Mouse (Mus musculus): ENCODE measurements at regions not wholly inside any gene's neighbourhood (a gene's known extent, or its start where the extent isn't known, plus 50 kb on each side); places are given as distances from the start of the nearest gene placed in this dataset.
"Not testable (repeated sequence)": the region's sequence is repeated elsewhere in the genome, so short reads cannot be mapped to it uniquely, and the experiment has no call there.

GRCm38 (mm10) chr12:9756411-9756810, 186.5 kb downstream of the Osr1 start:
- Histone ChIP-seq H3K36me3 (ENCODE audit: control insufficient read depth, insufficient read depth, low read length) (no peaks in the 10 kb centered on the region), H3K4me3 (replicated peaks; ENCODE audit: low read length) (no peak overlapping the region), H3K4me1 (ENCODE audit: control insufficient read depth, insufficient read depth, low read length) (peaks cover 14% of the 10 kb centered on the region), H3K9me3 (ENCODE audit: control insufficient read depth, low read length) (no peaks in the 10 kb centered on the region), H3K9ac (ENCODE audit: low read depth, low read length, severe bottlenecking) (no peak overlapping the region), H3K27me3 (ENCODE audit: control insufficient read depth, insufficient read depth, low read length) (peaks cover 5% of the 10 kb centered on the region; the same call in 1 of the 2 replicates), H3K27ac (replicated peaks; ENCODE audit: low read depth, low read length) (no peak overlapping the region), H3K4me2 (replicated peaks; ENCODE audit: low read depth, low read length, severe bottlenecking) (no peak overlapping the region)
- DNase-seq (ENCODE audit: low spot score) (peak; percentile 2), ATAC-seq (ENCODE audit: low FRiP score, low read depth) (no peak)
- WGBS = 60% methylated on average over 1 of the region's 1 CpGs
- no peak for TF ChIP-seq POLR2A (IDR thresholded peaks at IDR 0.05; ENCODE audit: borderline replicate concordance, extremely low read depth, insufficient read depth, insufficient read length)

GRCm38 (mm10) chr12:9760818-9761217, 190.9 kb downstream of the Osr1 start:
- ATAC-seq (ENCODE audit: low FRiP score, low read depth) = no peak
- Histone ChIP-seq H3K27ac (replicated peaks; ENCODE audit: low read depth, low read length) (no peak overlapping the region), H3K9me3 (ENCODE audit: control insufficient read depth, low read length) (no peaks in the 10 kb centered on the region), H3K27me3 (ENCODE audit: control insufficient read depth, insufficient read depth, low read length) (no peaks in the 10 kb centered on the region), H3K4me1 (ENCODE audit: control insufficient read depth, insufficient read depth, low read length) (no peaks in the 10 kb centered on the region), H3K36me3 (ENCODE audit: control insufficient read depth, insufficient read depth, low read length) (no peaks in the 10 kb centered on the region), H3K4me3 (replicated peaks; ENCODE audit: low read length) (no peak overlapping the region), H3K9ac (ENCODE audit: low read depth, low read length, severe bottlenecking) (no peak overlapping the region), H3K4me2 (replicated peaks; ENCODE audit: low read depth, low read length, severe bottlenecking) (no peak overlapping the region)
- DNase-seq (ENCODE audit: low spot score) = no peak
- TF ChIP-seq POLR2A (IDR thresholded peaks at IDR 0.05; ENCODE audit: borderline replicate concordance, extremely low read depth, insufficient read depth, insufficient read length) = no peak
- 24% methylated on average over 5 of the region's 5 CpGs for WGBS

GRCm38 (mm10) chr12:9762291-9762811, 192.4 kb downstream of the Osr1 start:
- H3K9me3 ChIP-seq (ENCODE audit: control insufficient read depth, low read length); H3K36me3 ChIP-seq (ENCODE audit: control insufficient read depth, insufficient read depth, low read length); H3K4me2 ChIP-seq (replicated peaks; ENCODE audit: low read depth, low read length, severe bottlenecking); H3K27me3 ChIP-seq (ENCODE audit: control insufficient read depth, insufficient read depth, low read length); H3K9ac ChIP-seq (ENCODE audit: low read depth, low read length, severe bottlenecking); ATAC-seq (ENCODE audit: low FRiP score, low read depth); H3K4me3 ChIP-seq (replicated peaks; ENCODE audit: low read length); H3K4me1 ChIP-seq (ENCODE audit: control insufficient read depth, insufficient read depth, low read length); H3K27ac ChIP-seq (replicated peaks; ENCODE audit: low read depth, low read length); DNase-seq (ENCODE audit: low spot score): not testable (repeated sequence)
- 55% methylated on average over 2 of the region's 2 CpGs for WGBS

- no peaks in the 10 kb centered on the region for H3K36me3 ChIP-seq (ENCODE audit: control insufficient read depth, insufficient read depth, low read length)
- H3K4me2 ChIP-seq (replicated peaks; ENCODE audit: low read depth, low read length, severe bottlenecking) = no peak overlapping the region
- H3K9ac ChIP-seq (ENCODE audit: low read depth, low read length, severe bottlenecking) = no peak overlapping the region
- no peaks in the 10 kb centered on the region for H3K4me1 ChIP-seq (ENCODE audit: control insufficient read depth, insufficient read depth, low read length)
- H3K9me3 ChIP-seq (ENCODE audit: control insufficient read depth, low read length) = no peaks in the 10 kb centered on the region
- TF ChIP-seq POLR2A (IDR thresholded peaks at IDR 0.05; ENCODE audit: borderline replicate concordance, extremely low read depth, insufficient read depth, insufficient read length) = no peak
- no peak overlapping the region for H3K27ac ChIP-seq (replicated peaks; ENCODE audit: low read depth, low read length)
- no peak for ATAC-seq (ENCODE audit: low FRiP score, low read depth)
- H3K4me3 ChIP-seq (replicated peaks; ENCODE audit: low read length) = no peak overlapping the region
- no peaks in the 10 kb centered on the region for H3K27me3 ChIP-seq (ENCODE audit: control insufficient read depth, insufficient read depth, low read length)
- 90% methylated on average over 2 of the region's 2 CpGs for WGBS
- DNase-seq (ENCODE audit: low spot score) = no peak
Measured at GRCm38 (mm10) chr12:9762842-9763241, 192.9 kb downstream of the Osr1 start.

GRCm38 (mm10) chr12:9770908-9771307, 201.0 kb downstream of the Osr1 start:
- H3K27me3 ChIP-seq (ENCODE audit: control insufficient read depth, insufficient read depth, low read length) = no peaks in the 10 kb centered on the region
- no peak for ATAC-seq (ENCODE audit: low FRiP score, low read depth)
- no peak overlapping the region for H3K27ac ChIP-seq (replicated peaks; ENCODE audit: low read depth, low read length)
- H3K36me3 ChIP-seq (ENCODE audit: control insufficient read depth, insufficient read depth, low read length) = no peaks in the 10 kb centered on the region
- H3K4me2 ChIP-seq (replicated peaks; ENCODE audit: low read depth, low read length, severe bottlenecking) = no peak overlapping the region
- no peak overlapping the region for H3K9ac ChIP-seq (ENCODE audit: low read depth, low read length, severe bottlenecking)
- H3K4me1 ChIP-seq (ENCODE audit: control insufficient read depth, insufficient read depth, low read length) = no peaks in the 10 kb centered on the region
- no peak for DNase-seq (ENCODE audit: low spot score)
- no peak overlapping the region for H3K4me3 ChIP-seq (replicated peaks; ENCODE audit: low read length)
- H3K9me3 ChIP-seq (ENCODE audit: control insufficient read depth, low read length) = no peaks in the 10 kb centered on the region
- no peak for TF ChIP-seq POLR2A (IDR thresholded peaks at IDR 0.05; ENCODE audit: borderline replicate concordance, extremely low read depth, insufficient read depth, insufficient read length)
- WGBS = 26% methylated on average over 4 of the region's 4 CpGs

- Histone ChIP-seq H3K9me3 (ENCODE audit: control insufficient read depth, low read length) (no peaks in the 10 kb centered on the region), H3K4me1 (ENCODE audit: control insufficient read depth, insufficient read depth, low read length) (no peaks in the 10 kb centered on the region), H3K27ac (replicated peaks; ENCODE audit: low read depth, low read length) (no peak overlapping the region), H3K9ac (ENCODE audit: low read depth, low read length, severe bottlenecking) (no peak overlapping the region), H3K4me3 (replicated peaks; ENCODE audit: low read length) (no peak overlapping the region), H3K36me3 (ENCODE audit: control insufficient read depth, insufficient read depth, low read length) (no peaks in the 10 kb centered on the region), H3K27me3 (ENCODE audit: control insufficient read depth, insufficient read depth, low read length) (no peaks in the 10 kb centered on the region), H3K4me2 (replicated peaks; ENCODE audit: low read depth, low read length, severe bottlenecking) (no peak overlapping the region)
- no peak for TF ChIP-seq POLR2A (IDR thresholded peaks at IDR 0.05; ENCODE audit: borderline replicate concordance, extremely low read depth, insufficient read depth, insufficient read length)
- no peak for DNase-seq (ENCODE audit: low spot score)
- WGBS = 39% methylated on average over 1 of the region's 1 CpGs
- no peak for ATAC-seq (ENCODE audit: low FRiP score, low read depth)
Measured at GRCm38 (mm10) chr12:9772875-9773274, 203.0 kb downstream of the Osr1 start.
